Comparison of ENCODE assay signal across 8 mouse cellular contexts in the genomic region with DNA sequence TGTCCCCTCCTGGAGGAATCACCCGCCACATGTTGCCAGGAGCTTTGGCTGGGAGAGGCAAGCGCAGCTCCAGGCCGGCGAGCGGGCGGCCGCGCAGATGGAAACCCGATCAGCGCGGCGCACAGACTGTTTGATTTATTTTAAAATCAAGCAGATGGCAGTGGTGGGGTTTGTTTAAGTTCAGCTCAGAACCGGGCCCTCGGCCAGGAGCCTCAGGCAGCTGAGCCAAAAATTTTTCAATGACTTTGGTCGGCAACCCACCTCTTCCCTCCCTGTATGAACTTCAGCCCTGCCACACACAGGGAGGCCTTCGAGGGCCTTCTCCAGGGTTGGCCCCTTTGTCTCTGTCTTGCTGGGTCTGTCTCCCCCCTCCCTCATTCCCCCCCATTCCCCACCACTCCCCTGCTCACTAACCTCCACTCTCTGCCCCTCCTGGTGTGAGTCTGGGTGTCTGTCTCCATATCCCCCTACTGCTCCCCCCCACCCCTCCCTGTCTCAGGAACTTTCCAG. TPM values are rescaled to one million over a fixed set of nuclear protein-coding genes. Genes with fewer than 3 reads are reported as not detected.
A peak's percentile ranks its signal among the peaks of the same experiment; 100 is the strongest.
DNase-seq lines count a peak whose midpoint lies in the region; ATAC-seq lines count a peak whose summit lies in the region.

No protein-coding gene starts in this region.

- peaks cover 50% of the 10 kb centered on the region for H3K4me1 ChIP-seq in hindbrain, embryonic 16.5 days (ENCODE audit: control insufficient read depth, insufficient read depth, low read depth, low read length)

- peak overlapping the region; percentile 75 for H3K27ac ChIP-seq in hindbrain, embryonic 16.5 days (ENCODE audit: low read depth, low read length)

- peak overlapping the region; percentile 46 for H3K4me2 ChIP-seq in hindbrain, embryonic 16.5 days (ENCODE audit: low read length)

- H3K36me3 ChIP-seq in hindbrain, embryonic 16.5 days (ENCODE audit: control insufficient read depth, insufficient read depth, low read length) = no peaks in the 10 kb centered on the region

- H3K4me3 ChIP-seq in hindbrain, embryonic 16.5 days (ENCODE audit: low read length) = no peak overlapping the region

- peak overlapping the region; percentile 31; the same call in 1 of the 2 replicates for H3K9ac ChIP-seq in hindbrain, embryonic 16.5 days (ENCODE audit: low read depth, low read length)

- no peaks in the 10 kb centered on the region for H3K9me3 ChIP-seq in hindbrain, embryonic 16.5 days (ENCODE audit: control insufficient read depth, low read length)

- peak; percentile 70 for ATAC-seq in hindbrain, embryonic 16.5 days

- 11% methylated on average over 16 of the region's 16 CpGs for WGBS in hindbrain, embryonic 16.5 days

- DNase-seq in adipocyte (ENCODE audit: low spot score) = peak; percentile 85
- peak; percentile 79 for DNase-seq in embryo, embryonic 10.5 days (ENCODE audit: low spot score)
- peak; percentile 75 for DNase-seq in gastrocnemius, postnatal 10 days
- peak; percentile 67 to 86 for DNase-seq in left cerebral cortex, adult 8-10 months (ENCODE audit: low spot score in 2 of 2)
- DNase-seq in lung, postnatal 36 days = peak; percentile 87
- peak; percentile 84 for DNase-seq in skeletal muscle tissue, adult 2 months (ENCODE audit: low read depth, low spot score)
- no peak for DNase-seq in spleen, postnatal 4 days (ENCODE audit: low spot score in 2 of 2)

- peaks cover 3% of the 10 kb centered on the region for H3K27me3 ChIP-seq in hindbrain, embryonic 16.5 days (replicated peaks; ENCODE audit: control insufficient read depth, insufficient read depth, low read length)

RNA-seq across cellular contexts. Expression of gene Gse1, which starts 36.7 kb away (rescaled TPM):
- 10 to 100 TPM; 25.5 to 38.6 TPM for total RNA-seq in gastrocnemius, postnatal 10 days (2021)
- 10.7 and 14.8 TPM in 2 replicates for polyA plus RNA-seq in hindbrain, embryonic 16.5 days (2015; fragmentation: Nextera tagmentation; extraction: Ambion mirVana)
- 10 to 100 TPM; 71.5 to 78.0 (median 73.1) TPM for total RNA-seq in left cerebral cortex, adult 8-10 months (2022)

Comparison
In these comparisons a context has a peak if more than half of its experiments do, and no peak if none do; other contexts are left out.
1. DNase-seq: peak in adipocyte (single experiment), embryo, embryonic 10.5 days (single experiment), gastrocnemius, postnatal 10 days (single experiment), left cerebral cortex, adult 8-10 months (2 of 2), lung, postnatal 36 days (single experiment) and skeletal muscle tissue, adult 2 months (single experiment); none in spleen, postnatal 4 days (0 of 2).